Mouse (Mus musculus): Measurements from ENCODE around the gene Kalrn. TPM values are rescaled to one million over a fixed set of nuclear protein-coding genes. Genes with fewer than 3 reads are reported as not detected.

The Kalrn gene
- polyA plus RNA-seq, 1 experiment from 2014 or later: 44.6 TPM

DNA sequence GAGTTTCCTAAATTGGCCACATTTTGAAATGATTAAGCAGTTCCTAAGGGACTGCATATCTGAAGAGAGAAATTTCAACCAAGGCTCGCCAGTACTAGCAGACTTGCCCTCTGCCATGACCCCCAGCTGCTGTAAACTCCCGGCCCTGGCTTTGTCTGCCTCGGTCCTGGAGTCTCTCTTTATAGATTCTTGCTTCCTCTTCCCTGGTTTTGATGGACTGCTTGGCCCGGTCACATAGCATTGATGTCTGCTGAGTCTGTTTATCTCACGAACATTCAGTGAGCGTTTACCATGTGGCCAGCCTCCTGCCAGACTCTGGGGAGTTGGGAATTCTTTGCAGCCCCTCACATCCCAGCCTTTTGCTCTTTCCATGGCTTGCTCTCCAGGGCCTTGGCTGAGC, 628.6 kb downstream of the Kalrn start:
- H3K4me1 ChIP-seq (ENCODE audit: control insufficient read depth, insufficient read depth, low read length): 0 out of 2 replicates have a peak, but pooled peaks cover 11% of the 10 kb centered on the region
- 61% methylated on average over 6 of the region's 6 CpGs for WGBS
- H3K9ac ChIP-seq (replicated peaks; ENCODE audit: low read length): no peak overlapping the region
- no peak overlapping the region for H3K4me3 ChIP-seq (replicated peaks; ENCODE audit: low read depth, low read length)
- no peak overlapping the region for H3K27ac ChIP-seq (replicated peaks; ENCODE audit: low read depth, low read length)
- no peak overlapping the region for H3K4me2 ChIP-seq (ENCODE audit: low read length)
- H3K9me3 ChIP-seq (ENCODE audit: control insufficient read depth, low read length): no peaks in the 10 kb centered on the region
- H3K27me3 ChIP-seq (ENCODE audit: control insufficient read depth, insufficient read depth, low read length): no peaks in the 10 kb centered on the region
- ATAC-seq (ENCODE audit: low FRiP score, low TSS enrichment) (no peak), DNase-seq (no peak)
- H3K36me3 ChIP-seq (ENCODE audit: control insufficient read depth, insufficient read depth, low read length): no peaks in the 10 kb centered on the region

DNA sequence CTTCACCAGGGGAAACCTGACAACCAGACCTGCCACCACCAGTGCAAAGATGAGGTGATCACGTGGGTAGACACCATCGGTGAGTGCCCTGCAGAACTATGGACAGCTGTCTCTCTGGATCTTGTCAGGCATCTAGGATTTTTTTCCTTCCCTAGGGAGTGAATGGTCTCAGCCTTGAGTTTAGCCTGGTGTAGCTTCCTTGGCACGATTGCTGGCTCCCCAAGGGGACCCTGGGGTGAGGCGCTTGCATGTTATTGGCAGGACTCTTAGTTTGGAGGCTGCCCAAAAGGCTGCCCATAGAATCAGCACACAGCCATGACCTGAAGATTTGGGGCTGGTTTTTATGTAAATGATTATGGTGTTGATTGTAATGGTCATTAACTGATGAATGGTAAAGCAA, 629.2 kb downstream of the Kalrn start:
- no peak overlapping the region for H3K9ac ChIP-seq (replicated peaks; ENCODE audit: low read length)
- H3K27me3 ChIP-seq (ENCODE audit: control insufficient read depth, insufficient read depth, low read length): no peaks in the 10 kb centered on the region
- H3K4me3 ChIP-seq (replicated peaks; ENCODE audit: low read depth, low read length): no peak overlapping the region
- no peaks in the 10 kb centered on the region for H3K9me3 ChIP-seq (ENCODE audit: control insufficient read depth, low read length)
- H3K4me1 ChIP-seq (ENCODE audit: control insufficient read depth, insufficient read depth, low read length): 0 out of 2 replicates have a peak, but pooled peaks cover 11% of the 10 kb centered on the region
- H3K27ac ChIP-seq (replicated peaks; ENCODE audit: low read depth, low read length): no peak overlapping the region
- WGBS: 83% methylated on average over 4 of the region's 4 CpGs
- no peak overlapping the region for H3K4me2 ChIP-seq (ENCODE audit: low read length)
- DNase-seq: no peak
- ATAC-seq (ENCODE audit: low FRiP score, low TSS enrichment): no peak
- no peaks in the 10 kb centered on the region for H3K36me3 ChIP-seq (ENCODE audit: control insufficient read depth, insufficient read depth, low read length)

DNA sequence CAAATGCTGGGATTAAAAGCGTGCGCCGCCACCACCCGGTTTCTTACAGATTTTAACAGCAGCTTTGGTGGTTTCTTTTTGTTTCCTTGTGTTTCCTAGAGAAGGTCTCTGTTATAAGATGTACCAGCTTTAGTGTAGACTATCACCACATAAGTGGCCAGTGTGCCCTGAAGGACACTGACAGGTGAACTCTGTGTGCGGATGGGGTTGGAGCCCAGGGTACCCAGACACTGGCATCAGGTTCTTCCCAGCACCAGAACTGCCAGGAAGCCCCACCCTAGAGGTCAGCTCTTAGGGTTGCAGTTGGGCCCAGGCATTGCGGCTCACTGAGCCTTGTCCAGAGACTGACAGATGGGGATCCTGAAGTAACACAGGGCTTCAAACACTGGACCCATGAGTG, 629.9 kb downstream of the Kalrn start:
- Histone ChIP-seq H3K27ac (replicated peaks; ENCODE audit: low read depth, low read length) (no peak overlapping the region), H3K9ac (replicated peaks; ENCODE audit: low read length) (no peak overlapping the region), H3K4me1 (ENCODE audit: control insufficient read depth, insufficient read depth, low read length) (0 out of 2 replicates have a peak, but pooled peaks cover 11% of the 10 kb centered on the region), H3K9me3 (ENCODE audit: control insufficient read depth, low read length) (no peaks in the 10 kb centered on the region), H3K27me3 (ENCODE audit: control insufficient read depth, insufficient read depth, low read length) (no peaks in the 10 kb centered on the region), H3K4me2 (ENCODE audit: low read length) (no peak overlapping the region), H3K36me3 (ENCODE audit: control insufficient read depth, insufficient read depth, low read length) (no peaks in the 10 kb centered on the region), H3K4me3 (replicated peaks; ENCODE audit: low read depth, low read length) (no peak overlapping the region)
- no peak for DNase-seq
- no peak for ATAC-seq (ENCODE audit: low FRiP score, low TSS enrichment)
- 97% methylated on average over 6 of the region's 6 CpGs for WGBS

DNA sequence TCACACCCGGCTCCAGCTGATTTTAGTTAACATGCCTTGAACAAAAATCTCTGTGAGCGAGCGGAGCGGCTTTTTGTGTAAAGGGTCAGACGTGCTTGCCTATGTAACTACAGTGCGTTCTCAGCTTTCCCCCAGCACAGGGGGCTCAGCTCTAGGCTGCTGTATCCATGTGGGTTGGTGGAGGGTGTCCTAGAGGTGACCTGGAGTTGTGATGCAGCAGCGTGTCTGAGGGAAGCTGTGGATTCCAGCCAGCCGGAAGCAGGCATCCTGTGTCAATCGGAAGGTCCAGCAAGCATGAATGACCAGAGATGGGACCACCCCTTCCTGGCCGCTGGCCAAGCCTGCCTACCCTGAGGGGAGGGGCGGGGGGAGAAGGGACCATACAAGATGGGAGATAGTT, 631.0 kb downstream of the Kalrn start:
- 61% methylated on average over 11 of the region's 11 CpGs for WGBS

DNA sequence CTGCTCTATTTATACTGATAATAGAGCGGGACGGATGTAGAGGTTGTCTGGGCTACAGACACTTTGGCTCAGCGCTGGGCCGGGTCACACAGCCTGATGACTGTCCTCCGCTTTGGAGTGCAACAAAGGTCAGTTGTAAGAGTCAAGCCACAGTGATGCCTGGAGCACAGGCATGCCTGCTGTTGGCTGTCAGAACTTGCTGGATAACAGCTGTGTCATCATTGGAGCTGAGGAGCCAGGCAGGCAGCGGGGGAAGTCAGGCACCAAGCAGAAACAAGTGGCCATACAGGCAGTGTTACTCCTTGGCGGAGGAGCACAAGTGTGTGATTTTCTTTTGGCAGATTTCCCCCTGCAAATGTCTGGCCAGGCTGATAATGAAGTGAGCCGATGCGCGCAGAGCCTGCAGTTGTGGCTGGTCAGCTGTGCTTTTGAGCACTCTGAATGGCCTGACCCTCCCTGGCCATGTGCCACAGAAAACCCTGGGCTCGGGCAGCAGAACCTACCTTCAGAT, 632.0 kb downstream of the Kalrn start:
- peak; percentile 43 for ATAC-seq (ENCODE audit: low FRiP score, low TSS enrichment)
- Histone ChIP-seq H3K4me3 (replicated peaks; ENCODE audit: low read depth, low read length) (no peak overlapping the region), H3K27ac (replicated peaks; ENCODE audit: low read depth, low read length) (peak overlapping the region; percentile 55), H3K4me1 (ENCODE audit: control insufficient read depth, insufficient read depth, low read length) (0 out of 2 replicates have a peak, but pooled peaks cover 11% of the 10 kb centered on the region), H3K9me3 (ENCODE audit: control insufficient read depth, low read length) (no peaks in the 10 kb centered on the region), H3K9ac (replicated peaks; ENCODE audit: low read length) (no peak overlapping the region), H3K36me3 (ENCODE audit: control insufficient read depth, insufficient read depth, low read length) (no peaks in the 10 kb centered on the region), H3K27me3 (ENCODE audit: control insufficient read depth, insufficient read depth, low read length) (no peaks in the 10 kb centered on the region), H3K4me2 (ENCODE audit: low read length) (no peak overlapping the region)
- 64% methylated on average over 11 of the region's 11 CpGs for WGBS
- peak; percentile 58 for DNase-seq

More for the DNA sequence above, 631.0 kb downstream of the Kalrn start:
- no peaks in the 10 kb centered on the region for H3K9me3 ChIP-seq (ENCODE audit: control insufficient read depth, low read length)
- no peak overlapping the region for H3K27ac ChIP-seq (replicated peaks; ENCODE audit: low read depth, low read length)
- no peaks in the 10 kb centered on the region for H3K27me3 ChIP-seq (ENCODE audit: control insufficient read depth, insufficient read depth, low read length)
- DNase-seq (peak; percentile 37), ATAC-seq (ENCODE audit: low FRiP score, low TSS enrichment) (peak; percentile 27; the same call in 1 of the 2 replicates)
- no peak overlapping the region for H3K4me3 ChIP-seq (replicated peaks; ENCODE audit: low read depth, low read length)
- H3K9ac ChIP-seq (replicated peaks; ENCODE audit: low read length): no peak overlapping the region
- no peaks in the 10 kb centered on the region for H3K36me3 ChIP-seq (ENCODE audit: control insufficient read depth, insufficient read depth, low read length)
- H3K4me1 ChIP-seq (ENCODE audit: control insufficient read depth, insufficient read depth, low read length): 0 out of 2 replicates have a peak, but pooled peaks cover 11% of the 10 kb centered on the region
- no peak overlapping the region for H3K4me2 ChIP-seq (ENCODE audit: low read length)

DNA sequence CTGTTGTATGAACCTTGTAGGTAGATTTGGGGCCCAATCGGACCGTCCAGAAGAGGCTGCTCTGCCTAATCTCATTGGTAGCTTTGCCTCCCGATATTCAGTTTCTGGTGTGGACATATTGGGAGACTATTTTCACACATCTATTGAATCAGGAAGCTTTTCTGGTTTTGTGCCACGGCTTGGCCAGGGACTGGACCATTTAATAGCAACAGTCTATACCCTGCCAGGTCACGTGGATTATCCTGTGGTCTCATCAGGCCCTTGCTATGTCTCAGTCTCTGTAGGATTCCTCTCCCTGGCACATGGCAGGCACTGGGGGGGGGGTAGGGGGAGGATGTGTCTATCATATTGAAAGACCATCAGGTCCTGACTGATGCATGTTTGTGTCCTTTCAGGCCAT, 633.2 kb downstream of the Kalrn start:
- 0 out of 2 replicates have a peak, but pooled peaks cover 11% of the 10 kb centered on the region for H3K4me1 ChIP-seq (ENCODE audit: control insufficient read depth, insufficient read depth, low read length)
- H3K9ac ChIP-seq (replicated peaks; ENCODE audit: low read length): no peak overlapping the region
- no peaks in the 10 kb centered on the region for H3K27me3 ChIP-seq (ENCODE audit: control insufficient read depth, insufficient read depth, low read length)
- DNase-seq (no peak), ATAC-seq (ENCODE audit: low FRiP score, low TSS enrichment) (no peak)
- H3K36me3 ChIP-seq (ENCODE audit: control insufficient read depth, insufficient read depth, low read length): no peaks in the 10 kb centered on the region
- H3K27ac ChIP-seq (replicated peaks; ENCODE audit: low read depth, low read length): no peak overlapping the region
- no peak overlapping the region for H3K4me2 ChIP-seq (ENCODE audit: low read length)
- 82% methylated on average over 5 of the region's 5 CpGs for WGBS
- no peaks in the 10 kb centered on the region for H3K9me3 ChIP-seq (ENCODE audit: control insufficient read depth, low read length)
- no peak overlapping the region for H3K4me3 ChIP-seq (replicated peaks; ENCODE audit: low read depth, low read length)

DNA sequence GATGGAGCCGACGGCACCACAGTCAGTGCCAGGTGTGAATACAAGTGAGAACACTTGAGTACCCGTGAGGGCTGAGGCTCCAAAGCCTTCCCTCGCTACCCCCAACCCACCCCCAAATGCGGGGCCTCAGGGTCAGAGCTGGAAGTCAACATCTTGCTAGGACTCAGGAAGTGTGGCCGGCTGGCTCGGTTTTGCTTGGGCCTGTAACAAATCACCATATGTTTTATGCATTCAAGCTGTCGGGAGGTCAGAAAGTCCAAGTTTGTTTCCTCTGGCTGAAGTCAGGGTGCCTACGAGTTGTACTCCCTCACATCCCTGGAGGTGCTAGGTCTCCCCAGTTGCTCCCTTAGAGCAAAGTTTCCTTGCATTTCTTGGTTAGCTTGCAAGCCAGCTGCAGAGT, 633.7 kb downstream of the Kalrn start:
- Histone ChIP-seq H3K36me3 (ENCODE audit: control insufficient read depth, insufficient read depth, low read length) (no peaks in the 10 kb centered on the region), H3K27me3 (ENCODE audit: control insufficient read depth, insufficient read depth, low read length) (no peaks in the 10 kb centered on the region), H3K4me1 (ENCODE audit: control insufficient read depth, insufficient read depth, low read length) (0 out of 2 replicates have a peak, but pooled peaks cover 13% of the 10 kb centered on the region), H3K27ac (replicated peaks; ENCODE audit: low read depth, low read length) (no peak overlapping the region), H3K4me2 (ENCODE audit: low read length) (no peak overlapping the region), H3K9me3 (ENCODE audit: control insufficient read depth, low read length) (no peaks in the 10 kb centered on the region), H3K9ac (replicated peaks; ENCODE audit: low read length) (no peak overlapping the region), H3K4me3 (replicated peaks; ENCODE audit: low read depth, low read length) (no peak overlapping the region)
- ATAC-seq (ENCODE audit: low FRiP score, low TSS enrichment) (no peak), DNase-seq (no peak)
- WGBS: 83% methylated on average over 9 of the region's 9 CpGs

DNA sequence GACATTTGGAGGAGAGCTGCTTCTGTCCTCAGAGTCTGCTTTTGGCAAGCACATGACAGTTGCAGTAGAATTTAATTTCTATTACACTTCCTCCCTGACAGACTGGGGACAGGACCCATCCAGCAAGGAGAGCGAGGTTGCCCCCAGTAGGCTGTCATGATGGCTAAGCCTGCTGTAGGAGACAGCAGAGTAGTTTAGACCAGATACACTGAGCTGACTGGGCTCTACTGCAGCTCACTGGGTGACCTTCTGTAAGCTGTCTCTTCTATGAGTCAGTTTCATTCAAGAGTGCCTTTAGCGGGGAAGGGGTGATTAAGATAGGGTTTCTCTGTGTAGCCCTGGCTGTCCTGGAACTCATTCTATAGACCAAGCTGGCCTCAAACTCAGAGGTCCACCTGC, 634.2 kb downstream of the Kalrn start:
- Histone ChIP-seq H3K4me3 (replicated peaks; ENCODE audit: low read depth, low read length) (no peak overlapping the region), H3K4me1 (ENCODE audit: control insufficient read depth, insufficient read depth, low read length) (peaks cover 17% of the 10 kb centered on the region; the same call in 1 of the 2 replicates), H3K27me3 (ENCODE audit: control insufficient read depth, insufficient read depth, low read length) (no peaks in the 10 kb centered on the region), H3K9ac (replicated peaks; ENCODE audit: low read length) (no peak overlapping the region), H3K36me3 (ENCODE audit: control insufficient read depth, insufficient read depth, low read length) (no peaks in the 10 kb centered on the region), H3K27ac (replicated peaks; ENCODE audit: low read depth, low read length) (no peak overlapping the region), H3K9me3 (ENCODE audit: control insufficient read depth, low read length) (no peaks in the 10 kb centered on the region), H3K4me2 (ENCODE audit: low read length) (no peak overlapping the region)
- DNase-seq (no peak), ATAC-seq (ENCODE audit: low FRiP score, low TSS enrichment) (no peak)
- WGBS: 83% methylated on average over 2 of the region's 2 CpGs

DNA sequence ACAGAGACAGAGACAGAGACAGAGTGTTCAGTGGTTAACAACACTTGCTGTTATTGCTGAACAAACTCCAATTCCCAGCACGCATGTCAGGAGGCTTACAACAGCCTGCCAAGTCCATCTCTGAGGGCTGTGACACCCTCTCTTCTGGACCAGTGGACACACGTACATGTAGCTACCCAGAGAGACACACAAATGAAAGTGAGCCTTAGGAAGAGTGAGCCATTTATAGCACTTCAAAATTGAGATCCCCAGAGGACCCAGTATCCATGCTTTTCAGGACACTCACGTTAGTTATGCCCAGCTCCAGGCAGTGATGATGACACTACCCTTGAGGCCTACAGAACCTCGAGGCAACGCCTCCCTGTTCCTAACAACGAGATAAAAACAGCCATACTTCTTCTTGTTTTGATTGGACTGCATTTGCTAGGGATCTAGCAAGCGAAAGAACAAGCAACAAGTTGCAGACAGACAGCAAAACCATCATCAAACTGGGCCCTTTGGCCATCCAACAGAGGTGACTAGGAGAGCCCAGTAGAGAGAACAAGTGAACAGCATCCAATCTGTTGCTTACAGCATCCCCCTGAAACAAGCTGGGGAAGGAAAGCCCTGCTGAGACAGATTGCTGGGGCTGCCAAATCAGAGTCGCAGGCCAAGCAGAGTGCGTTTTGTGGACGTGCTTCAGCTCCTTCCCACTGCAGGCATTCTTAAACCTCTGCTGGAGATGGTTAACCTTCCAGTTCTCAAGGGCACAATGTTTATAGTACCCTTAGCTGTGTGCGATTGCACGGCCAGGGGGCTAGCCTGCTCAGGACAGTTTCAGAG, 634.8 kb downstream of the Kalrn start:
- Histone ChIP-seq H3K27ac (replicated peaks; ENCODE audit: low read depth, low read length) (no peak overlapping the region), H3K27me3 (ENCODE audit: control insufficient read depth, insufficient read depth, low read length) (no peaks in the 10 kb centered on the region), H3K9ac (replicated peaks; ENCODE audit: low read length) (no peak overlapping the region), H3K36me3 (ENCODE audit: control insufficient read depth, insufficient read depth, low read length) (no peaks in the 10 kb centered on the region), H3K4me3 (replicated peaks; ENCODE audit: low read depth, low read length) (no peak overlapping the region), H3K4me1 (ENCODE audit: control insufficient read depth, insufficient read depth, low read length) (peaks cover 17% of the 10 kb centered on the region; the same call in 1 of the 2 replicates), H3K4me2 (ENCODE audit: low read length) (no peak overlapping the region), H3K9me3 (ENCODE audit: control insufficient read depth, low read length) (no peaks in the 10 kb centered on the region)
- DNase-seq (no peak), ATAC-seq (ENCODE audit: low FRiP score, low TSS enrichment) (no peak)
- WGBS: 74% methylated on average over 12 of the region's 12 CpGs
